Mouse (Mus musculus) hindbrain, embryonic 11.5 days (tissue): ENCODE measurements around the gene Ptpn14. TPM values are rescaled to one million over a fixed set of nuclear protein-coding genes. Genes with fewer than 3 reads are reported as not detected.

ENCODE experiments used
- ATAC-seq: fragments of 200-750 bp; cut with Nextera tagmentation; 2 replicates; pipeline ENCODE4 v1.8.0; 2017; ENCODE audit warnings: mild to moderate bottlenecking, moderate TSS enrichment, moderate library complexity; ENCODE audit not compliant: low FRiP score
- DNase-seq: peaks from one replicate; pipeline ENCODE4 v3.0.0-alpha.2; 2015; ENCODE audit warnings: low spot score
- H3K27ac ChIP-seq: fragments of 300-500 bp; sonication (generic); 2 replicates; pipeline ENCODE4 v1.5.1; 2014; ENCODE audit warnings: mild to moderate bottlenecking, low read depth, low read length
- H3K27me3 ChIP-seq: fragments of 300-500 bp; sonication (generic); 2 replicates; pipeline ENCODE4 v1.6.1; 2014; ENCODE audit warnings: mild to moderate bottlenecking, low read length, moderate library complexity, mixed read lengths; ENCODE audit not compliant: control insufficient read depth, insufficient read depth
- H3K36me3 ChIP-seq: fragments of 300-500 bp; sonication (generic); 2 replicates; pipeline ENCODE4 v1.6.1; 2014; ENCODE audit warnings: mild to moderate bottlenecking, low read length, moderate library complexity, mixed read lengths; ENCODE audit not compliant: control insufficient read depth, insufficient read depth
- H3K4me1 ChIP-seq: fragments of 300-500 bp; sonication (generic); replicated peaks from 2 replicates; pipeline ENCODE4 v1.6.1; 2014; ENCODE audit warnings: low read length, mixed read lengths; ENCODE audit not compliant: control insufficient read depth, insufficient read depth
- H3K4me2 ChIP-seq: fragments of 300-500 bp; sonication (generic); replicated peaks from 2 replicates; pipeline ENCODE4 v1.6.1; 2014; ENCODE audit warnings: mild to moderate bottlenecking, low read depth, low read length
- H3K4me3 ChIP-seq: fragments of 300-500 bp; sonication (generic); 2 replicates; pipeline ENCODE4 v1.5.1; 2014; ENCODE audit warnings: low read depth, low read length
- H3K9ac ChIP-seq: fragments of 300-500 bp; sonication (generic); 2 replicates; pipeline ENCODE4 v1.6.1; 2014; ENCODE audit warnings: low read depth, low read length
- H3K9me3 ChIP-seq: fragments of 300-500 bp; sonication (generic); 2 replicates; pipeline ENCODE4 v1.6.1; 2016; ENCODE audit warnings: low read length; ENCODE audit not compliant: control insufficient read depth
- WGBS: fragments of 180-500 bp; shearing (Covaris S2); extraction: QIAGEN DNeasy Blood & Tissue Kit; methylation state at CpG from one replicate; pipeline ENCODE4 v1.1.7; 2014; 5-methylcytosine and 5-hydroxymethylcytosine counted together
- polyA plus RNA-seq: library from polyadenylated mRNA; unstranded; fragments of >200 nt; fragmentation: Nextera tagmentation; extraction: Ambion mirVana; gene quantifications from 2 replicates; pipeline ENCODE4 v1.2.1, GENCODE M21; 2014

Gene Ptpn14
- polyA plus RNA-seq, 1 experiment from 2014 or later = 7.2 TPM

DNA sequence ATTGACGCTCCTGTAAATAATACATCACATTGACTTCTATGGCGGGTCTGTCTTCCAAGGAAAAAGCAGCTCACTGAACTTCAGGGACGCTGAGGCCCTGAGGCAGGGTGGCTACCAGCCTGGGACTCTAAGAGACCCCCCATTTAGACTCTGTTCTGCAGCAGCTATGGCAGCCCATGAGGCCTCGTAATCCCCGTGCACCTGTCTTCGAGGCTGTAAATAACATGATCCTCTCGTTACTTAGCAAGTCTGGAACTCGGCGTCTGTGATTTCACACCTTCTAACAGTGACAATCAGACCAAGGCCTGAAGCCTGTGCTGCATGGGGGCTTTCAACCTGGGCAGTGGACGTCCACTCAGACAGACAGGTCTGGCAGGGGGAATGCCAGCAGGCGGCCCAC lies 175.1 kb downstream of the Ptpn14 start:
- Histone ChIP-seq H3K27ac (no peak overlapping the region), H3K4me2 (no peak overlapping the region), H3K4me1 (no peaks in the 10 kb centered on the region), H3K4me3 (no peak overlapping the region), H3K27me3 (no peaks in the 10 kb centered on the region), H3K9ac (no peak overlapping the region), H3K36me3 (no peaks in the 10 kb centered on the region), H3K9me3 (no peaks in the 10 kb centered on the region)
- 91% methylated on average over 11 of the region's 11 CpGs for WGBS
- ATAC-seq = no peak
- no peak for DNase-seq

DNA sequence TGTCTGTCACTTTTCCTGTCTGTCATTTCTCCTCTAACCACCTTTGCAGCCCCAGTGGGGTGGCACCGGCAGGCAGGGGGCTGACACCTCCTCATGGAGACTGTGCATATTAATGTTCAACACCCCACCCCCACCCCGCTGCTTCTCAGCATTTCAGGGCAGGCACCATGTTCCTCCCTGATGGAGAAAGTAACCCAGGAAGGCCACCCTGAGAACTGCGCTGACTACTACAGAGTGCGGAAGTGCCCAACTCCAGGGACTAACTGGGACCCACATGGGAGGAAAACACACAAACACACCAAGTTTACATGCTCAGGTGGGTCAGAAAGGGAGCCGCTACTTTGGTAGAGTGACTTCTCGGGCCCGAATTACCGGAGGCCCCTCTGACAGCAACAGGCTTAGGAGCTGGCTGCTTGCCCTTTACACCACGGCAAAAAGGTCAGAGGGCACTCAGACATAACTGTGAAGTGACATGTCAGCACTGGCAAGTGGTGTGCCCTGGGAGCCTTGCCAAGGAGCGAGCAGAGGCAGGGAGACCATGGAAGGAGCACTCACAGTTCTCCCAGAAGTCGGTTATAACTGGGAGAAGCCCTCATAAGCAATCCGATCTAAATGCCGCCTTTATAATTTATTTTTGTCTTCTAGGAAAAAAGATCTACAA lies 182.7 kb downstream of the Ptpn14 start:
- DNase-seq = no peak
- no peak for ATAC-seq
- WGBS = 64% methylated on average over 13 of the region's 13 CpGs
- Histone ChIP-seq H3K4me3 (no peak overlapping the region), H3K4me2 (no peak overlapping the region), H3K9ac (no peak overlapping the region), H3K9me3 (no peaks in the 10 kb centered on the region), H3K27me3 (no peaks in the 10 kb centered on the region), H3K36me3 (no peaks in the 10 kb centered on the region), H3K27ac (no peak overlapping the region), H3K4me1 (no peaks in the 10 kb centered on the region; the same call in 1 of the 2 replicates)

DNA sequence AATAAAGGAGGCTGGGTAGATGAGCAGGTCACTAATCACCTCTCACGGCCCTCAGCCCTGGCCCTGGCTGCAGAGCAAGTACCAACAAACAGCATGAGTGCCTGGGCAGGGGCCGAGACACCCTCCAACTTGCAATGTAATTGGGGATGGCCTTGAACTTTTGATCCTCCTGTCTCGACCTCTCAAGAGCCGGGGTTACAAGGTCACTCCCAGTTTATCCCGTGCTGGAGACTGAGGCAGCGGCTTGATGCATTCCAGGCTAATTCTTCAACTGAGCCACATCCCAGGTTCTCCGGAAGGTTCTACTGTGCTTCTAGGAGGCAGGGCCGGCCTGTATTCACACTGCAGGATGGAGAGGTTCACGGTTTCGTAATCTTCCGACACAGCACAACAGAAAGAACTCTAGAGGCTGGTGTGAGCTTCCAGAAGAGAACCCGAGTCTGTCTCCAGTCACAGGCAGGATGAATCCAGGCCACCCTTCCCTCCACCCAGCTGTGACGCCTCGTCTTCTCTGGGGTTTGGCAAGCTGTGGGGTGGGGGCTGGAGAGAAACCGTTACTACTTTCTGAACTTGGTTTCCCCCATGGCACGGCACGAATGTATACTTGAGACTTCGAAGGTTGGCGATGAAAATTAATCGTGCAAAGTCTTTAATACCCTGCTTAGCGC lies 185.2 kb downstream of the Ptpn14 start:
- Histone ChIP-seq H3K9me3 (no peaks in the 10 kb centered on the region), H3K4me3 (no peak overlapping the region), H3K27me3 (no peaks in the 10 kb centered on the region), H3K36me3 (no peaks in the 10 kb centered on the region), H3K4me2 (no peak overlapping the region), H3K4me1 (peaks cover 7% of the 10 kb centered on the region), H3K27ac (0 out of 2 replicates have a peak overlapping the region, but pooled peaks have one; percentile 17), H3K9ac (no peak overlapping the region)
- 93% methylated on average over 21 of the region's 21 CpGs for WGBS
- DNase-seq = no peak
- no peak for ATAC-seq

DNA sequence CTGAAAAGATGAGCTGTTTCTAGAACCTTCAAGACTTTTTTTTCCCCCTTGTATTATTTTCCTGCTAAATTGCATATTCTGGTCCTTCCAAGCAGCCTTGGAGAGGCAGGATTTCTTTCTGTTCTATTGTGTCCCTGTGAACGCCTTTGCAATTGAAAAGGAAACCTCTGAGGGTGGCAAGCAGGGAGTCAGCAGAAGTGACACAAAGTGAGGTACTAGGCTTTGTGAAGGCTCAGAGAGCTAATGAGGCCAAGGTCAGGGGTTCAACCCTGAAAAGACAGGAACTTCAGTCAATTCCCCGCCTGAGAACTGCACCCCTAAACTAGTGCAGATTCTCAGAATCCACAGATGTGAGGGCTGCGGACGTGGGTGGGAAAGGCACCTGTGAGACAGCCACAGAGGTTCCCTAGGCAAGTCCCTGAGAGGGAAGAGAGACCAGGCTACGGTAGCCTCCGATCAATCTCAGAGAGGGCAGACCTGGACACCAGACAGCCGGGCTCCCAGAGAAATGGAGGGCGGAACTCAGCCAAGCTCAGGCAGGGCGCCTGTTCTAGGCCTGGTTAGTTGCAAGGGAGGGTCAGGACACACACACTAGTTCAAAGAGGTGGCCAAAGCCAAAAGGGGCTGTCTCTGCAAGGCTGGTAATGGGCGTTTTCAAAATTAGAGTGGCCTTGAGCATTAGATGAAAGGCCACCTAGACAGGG lies 188.5 kb downstream of the Ptpn14 start:
- Histone ChIP-seq H3K36me3 (no peaks in the 10 kb centered on the region), H3K9ac (no peak overlapping the region), H3K27me3 (no peaks in the 10 kb centered on the region), H3K4me3 (no peak overlapping the region), H3K4me2 (no peak overlapping the region), H3K9me3 (no peaks in the 10 kb centered on the region), H3K27ac (no peak overlapping the region), H3K4me1 (peaks cover 14% of the 10 kb centered on the region)
- DNase-seq (no peak), ATAC-seq (no peak)
- 32% methylated on average over 10 of the region's 10 CpGs for WGBS

DNA sequence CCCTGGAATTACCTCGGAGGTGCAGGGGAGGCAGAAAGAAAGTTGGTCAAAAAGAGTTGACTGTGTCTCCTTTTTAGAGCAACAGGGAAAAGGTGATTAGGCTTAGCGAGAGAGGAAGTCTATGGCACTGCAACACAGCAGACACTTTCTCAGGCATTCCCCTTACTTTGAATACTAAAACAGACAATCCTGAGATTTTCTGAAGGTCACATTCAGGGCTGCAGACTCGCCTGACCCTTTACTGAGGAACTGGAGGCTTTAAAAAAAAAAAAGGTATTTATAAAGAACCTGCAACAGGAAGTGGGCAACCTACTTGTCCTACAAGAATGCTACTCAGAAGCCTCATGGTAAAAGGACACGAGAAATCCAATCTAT lies 189.0 kb downstream of the Ptpn14 start:
- Histone ChIP-seq H3K4me2 (no peak overlapping the region), H3K9ac (no peak overlapping the region), H3K27ac (no peak overlapping the region), H3K4me3 (no peak overlapping the region), H3K27me3 (no peaks in the 10 kb centered on the region), H3K4me1 (peaks cover 14% of the 10 kb centered on the region), H3K9me3 (no peaks in the 10 kb centered on the region), H3K36me3 (no peaks in the 10 kb centered on the region)
- no peak for DNase-seq
- WGBS = 48% methylated on average over 4 of the region's 4 CpGs
- ATAC-seq = no peak

DNA sequence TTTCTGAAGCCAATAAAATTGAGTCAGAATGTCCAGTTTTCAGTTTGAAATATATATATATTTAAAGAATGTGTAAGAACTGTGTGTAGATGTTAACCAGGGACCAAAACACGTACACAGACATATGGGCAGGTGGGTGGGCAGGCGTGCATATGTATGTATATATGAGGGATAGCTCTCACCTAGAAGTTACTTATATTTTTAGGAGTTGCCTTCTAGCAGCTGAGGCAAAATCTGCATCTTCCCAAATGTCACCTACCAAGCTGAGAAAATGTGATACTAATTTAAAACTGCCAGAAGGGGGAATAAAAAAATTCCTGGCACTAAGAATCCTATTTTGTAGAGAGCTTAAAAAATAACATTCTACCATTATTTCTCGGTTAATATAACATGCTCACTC lies 191.7 kb downstream of the Ptpn14 start:
- H3K4me1 ChIP-seq = peaks cover 14% of the 10 kb centered on the region
- H3K27me3 ChIP-seq = no peaks in the 10 kb centered on the region
- no peak overlapping the region for H3K4me3 ChIP-seq
- no peak for ATAC-seq
- no peaks in the 10 kb centered on the region for H3K9me3 ChIP-seq
- DNase-seq = no peak
- no peak overlapping the region for H3K9ac ChIP-seq
- no peaks in the 10 kb centered on the region for H3K36me3 ChIP-seq
- no peak overlapping the region for H3K27ac ChIP-seq
- WGBS = 85% methylated on average over 3 of the region's 3 CpGs
- no peak overlapping the region for H3K4me2 ChIP-seq

DNA sequence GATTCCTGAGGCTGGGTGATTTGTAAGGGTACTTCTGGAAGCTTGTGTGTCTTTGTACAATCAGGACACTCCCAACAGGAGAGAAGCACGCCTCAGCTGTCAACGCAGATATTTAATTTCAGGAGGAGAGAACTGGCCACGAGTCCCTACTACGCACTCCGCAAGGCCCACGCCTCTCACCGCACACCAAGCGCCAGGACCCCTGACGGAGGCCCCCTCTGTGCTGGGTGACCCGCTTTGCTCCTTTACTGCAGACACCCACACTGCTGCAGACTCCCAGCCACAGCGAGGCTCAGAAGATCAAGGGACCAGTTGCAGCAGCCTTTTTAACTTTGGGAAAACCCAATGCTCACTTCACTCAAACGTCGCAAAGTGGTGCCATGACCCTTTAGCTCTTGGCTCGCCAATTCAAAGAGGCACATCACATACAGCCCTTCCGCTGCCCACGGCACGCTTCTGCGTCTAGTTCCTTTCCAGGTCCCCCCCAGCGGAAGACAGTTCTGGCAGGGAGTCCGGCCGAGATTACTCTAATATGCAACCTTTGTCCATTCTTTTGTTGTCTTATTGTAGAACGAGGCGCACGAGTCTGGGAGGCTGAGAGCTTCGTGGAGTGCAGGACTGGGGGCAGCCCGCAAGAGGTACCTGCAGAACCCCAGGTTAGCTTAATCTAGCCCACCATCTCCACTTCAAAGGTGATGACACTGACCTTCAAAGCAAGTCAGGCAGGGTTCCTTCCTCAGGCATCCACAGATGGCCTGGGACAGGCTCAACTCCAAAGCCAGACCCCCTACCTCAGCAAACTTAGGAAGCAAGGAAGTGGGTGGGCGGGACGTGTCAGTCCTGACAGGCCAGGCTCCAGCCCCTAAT lies 192.9 kb downstream of the Ptpn14 start:
- ATAC-seq = peak; percentile 62
- no peak overlapping the region; the same call in 1 of the 2 replicates for H3K9ac ChIP-seq
- H3K4me3 ChIP-seq = peak overlapping the region; percentile 82
- H3K27me3 ChIP-seq = no peaks in the 10 kb centered on the region
- no peak overlapping the region for H3K27ac ChIP-seq
- no peaks in the 10 kb centered on the region for H3K36me3 ChIP-seq
- H3K4me2 ChIP-seq = peak overlapping the region; percentile 98
- DNase-seq = no peak
- peaks cover 14% of the 10 kb centered on the region for H3K4me1 ChIP-seq
- H3K9me3 ChIP-seq = no peaks in the 10 kb centered on the region
- 39% methylated on average over 28 of the region's 28 CpGs for WGBS

DNA sequence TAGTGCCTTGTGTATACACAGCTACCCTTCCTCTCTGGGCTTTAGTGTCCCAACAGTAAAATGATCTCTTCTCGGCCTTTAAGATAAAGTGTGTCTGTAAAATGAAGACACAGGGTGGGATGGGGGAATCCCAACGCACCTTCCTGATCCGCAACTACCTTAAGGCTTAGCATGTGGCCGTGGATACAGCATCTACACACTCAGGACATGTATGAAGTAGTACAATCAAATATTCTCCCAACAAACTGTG lies 193.4 kb downstream of the Ptpn14 start:
- H3K9ac ChIP-seq = peak overlapping the region; percentile 66
- H3K4me2 ChIP-seq = peak overlapping the region; percentile 98
- peak; percentile 64 for DNase-seq
- peaks cover 12% of the 10 kb centered on the region for H3K4me1 ChIP-seq
- H3K27ac ChIP-seq = no peak overlapping the region
- no peaks in the 10 kb centered on the region for H3K36me3 ChIP-seq
- H3K27me3 ChIP-seq = no peaks in the 10 kb centered on the region
- WGBS = 4% methylated on average over 4 of the region's 4 CpGs
- peak overlapping the region; percentile 82 for H3K4me3 ChIP-seq
- ATAC-seq = no peak
- no peaks in the 10 kb centered on the region for H3K9me3 ChIP-seq
